Mouse (Mus musculus) MEL (cell line): ENCODE data around the gene Cenpt.

Source experiments
- CHD2 ChIP-seq: IDR thresholded peaks from 2 replicates; pipeline ENCODE4 v1.6.1; 2011; ENCODE audit warnings: low read length, improper control_type of control experiment
- CTCF ChIP-seq, 3 experiments: IDR thresholded peaks in 2 of 3; conservative IDR thresholded peaks in 1 of 3; 2 replicates each; pipeline ENCODE4 v1.5.1; 2011 to 2012; ENCODE audit warnings: low read length in 3 of 3, low read depth in 2 of 3, mild to moderate bottlenecking in 2 of 3, improper control_type of control experiment in 1 of 3, inconsistent platforms in 1 of 3, mixed read lengths in 1 of 3, moderate library complexity in 1 of 3; ENCODE audit not compliant: control insufficient read depth in 1 of 3, insufficient read depth in 1 of 3, poor library complexity in 1 of 3, severe bottlenecking in 1 of 3
- E2F4 ChIP-seq: IDR thresholded peaks from 2 replicates; pipeline ENCODE4 v1.6.1; 2011; ENCODE audit warnings: low read depth, low read length, improper control_type of control experiment, borderline replicate concordance
- EP300 ChIP-seq, 2 experiments: IDR thresholded peaks; 2 replicates each; pipeline ENCODE4 v1.6.1; 2011; ENCODE audit warnings: improper control_type of control experiment in 2 of 2, low read length in 2 of 2, low read depth in 1 of 2, mild to moderate bottlenecking in 1 of 2
- MXI1 ChIP-seq: IDR thresholded peaks from 2 replicates; pipeline ENCODE4 v1.6.1; 2011; ENCODE audit warnings: mild to moderate bottlenecking, low read depth, low read length, improper control_type of control experiment
- POLR2A ChIP-seq, 2 experiments: IDR thresholded peaks; 2 replicates each; pipeline ENCODE4 v1.6.1; 2011 to 2012; ENCODE audit warnings: low read length in 2 of 2, mild to moderate bottlenecking in 2 of 2, control low read depth in 1 of 2, improper control_type of control experiment in 1 of 2, low read depth in 1 of 2, moderate library complexity in 1 of 2; ENCODE audit not compliant: control insufficient read depth in 1 of 2, insufficient read depth in 1 of 2, poor library complexity in 1 of 2
- POLR2AphosphoS2 ChIP-seq: IDR thresholded peaks from 2 replicates; pipeline ENCODE4 v1.6.1; 2011; ENCODE audit warnings: low read length, improper control_type of control experiment
- RAD21 ChIP-seq: IDR thresholded peaks from 2 replicates; pipeline ENCODE4 v1.6.1; 2011; ENCODE audit warnings: mild to moderate bottlenecking, low read depth, low read length, improper control_type of control experiment
- TCF12 ChIP-seq: IDR thresholded peaks from 2 replicates; pipeline ENCODE4 v1.6.1; 2014; ENCODE audit warnings: low read depth, mild to moderate bottlenecking, inconsistent platforms, low read length, improper control_type of control experiment, moderate library complexity
- USF1 ChIP-seq: IDR thresholded peaks from 2 replicates; pipeline ENCODE4 v1.6.1; 2014; ENCODE audit warnings: low read depth, mild to moderate bottlenecking, inconsistent platforms, low read length, improper control_type of control experiment, moderate library complexity

- TF ChIP-seq RAD21: no peak
- TF ChIP-seq USF1: no peak
- TF ChIP-seq CTCF (IDR thresholded peaks at IDR 0.05 in 2 of 3, conservative IDR thresholded peaks at IDR 0.05 in 1 of 3; ENCODE audit: control insufficient read depth in 1 of 3, insufficient read depth in 1 of 3, low read depth in 2 of 3, low read length in 3 of 3, poor library complexity in 1 of 3, severe bottlenecking in 1 of 3): no peak
- no peak for TF ChIP-seq EP300 (IDR thresholded peaks at IDR 0.05; ENCODE audit: low read depth in 1 of 2, low read length in 2 of 2)
- no peak for TF ChIP-seq TCF12
- no peak for TF ChIP-seq POLR2A (IDR thresholded peaks at IDR 0.05; ENCODE audit: control insufficient read depth in 1 of 2, insufficient read depth in 1 of 2, low read depth in 1 of 2, low read length in 2 of 2, poor library complexity in 1 of 2)
- no peak for TF ChIP-seq POLR2AphosphoS2
- TF ChIP-seq CHD2: no peak
- TF ChIP-seq E2F4: no peak
- TF ChIP-seq MXI1: no peak
These were observed 2.5 kb downstream of the Cenpt start for GRCm38 (mm10) chr8:105850611-105851010.
